Mouse (Mus musculus) ES-Bruce4 (cell line): ENCODE measurements around the gene Glb1.

ENCODE experiments used
- CTCF ChIP-seq: IDR thresholded peaks from one replicate; pipeline ENCODE4 v1.8.1; 2011; ENCODE audit warnings: low read depth, low read length
- EP300 ChIP-seq: IDR thresholded peaks from 2 replicates; pipeline ENCODE4 v1.6.1; 2011; ENCODE audit warnings: low read depth, low read length; ENCODE audit not compliant: insufficient read depth
- POLR2A ChIP-seq: IDR thresholded peaks from one replicate; pipeline ENCODE4 v1.8.1; 2011; ENCODE audit warnings: low read length; ENCODE audit not compliant: insufficient read depth

- no peak for TF ChIP-seq CTCF
- no peak for TF ChIP-seq EP300
- no peak for TF ChIP-seq POLR2A
Observed at GRCm38 (mm10) chr9:114442893-114443292, 42.0 kb downstream of the Glb1 start.
